Mouse (Mus musculus): ENCODE measurements around the gene 7420426K07Rik. TPM values are rescaled to one million over a fixed set of nuclear protein-coding genes. Genes with fewer than 3 reads are reported as not detected.

The 7420426K07Rik gene
- total RNA-seq, 2 experiments from 2014 or later: not detected

Other genes starting within 250 kb of the 7420426K07Rik start
- gene Prr23a1, start 60.6 kb upstream of the 7420426K07Rik start, total RNA-seq (2021): not detected
- not detected for gene Prr23a2, start 46.6 kb upstream of the 7420426K07Rik start, total RNA-seq (2021)
- gene Prr23a3, start 38.4 kb upstream of the 7420426K07Rik start, total RNA-seq (2021): not detected
- gene Foxl2, start 52.2 kb downstream of the 7420426K07Rik start, total RNA-seq (2021): not detected
- gene Faim, start 83.3 kb downstream of the 7420426K07Rik start, total RNA-seq (2021): 1 to 10 TPM; 5.5 to 6.8 TPM
- not detected for gene Gm1123, start 132.6 kb downstream of the 7420426K07Rik start, total RNA-seq (2021)
- 10 to 100 TPM in 1 of 2 experiments, 1 to 10 TPM in 1; 9.2 to 10.1 TPM for gene Pik3cb, start 237.5 kb downstream of the 7420426K07Rik start, total RNA-seq (2021)

Measured in heart, postnatal 25 days (tissue).